ENCODE assay signal across 30 mouse cellular contexts in the genomic region with DNA sequence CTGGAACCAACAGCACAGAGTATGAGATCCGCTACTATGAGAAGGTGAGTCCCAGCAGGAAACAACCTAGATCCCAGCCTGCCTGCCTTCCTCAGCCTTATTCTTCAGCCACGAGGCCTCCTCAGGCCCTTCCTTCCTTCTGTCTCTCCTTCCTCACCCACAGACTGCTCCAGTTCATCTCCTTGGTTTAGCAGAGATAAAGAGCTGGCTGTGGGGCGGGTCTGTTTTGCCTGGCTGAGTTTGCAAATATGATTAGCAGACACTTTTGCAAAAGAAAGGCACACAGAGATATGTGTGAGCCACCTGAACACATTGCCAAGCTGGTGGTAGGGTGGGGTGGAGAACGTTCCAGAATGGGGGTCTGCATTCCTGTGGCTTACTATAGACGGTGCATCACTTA. TPM values are rescaled to one million over a fixed set of nuclear protein-coding genes. Genes with fewer than 3 reads are reported as not detected.
DNase-seq lines count a peak whose midpoint lies in the region; ATAC-seq and TF ChIP-seq lines count a peak whose summit lies in the region.
"Had no signal": no experiment of that assay in that cellular context is flagged by ENCODE, and none has a peak within 500 bp of the region (broad histone marks: within the 10 kb centered on the region; RNA-seq: fewer than 3 reads in every experiment).

No protein-coding gene starts in this region.

- ATAC-seq in hindbrain, embryonic 13.5 days (ENCODE audit: low FRiP score): no peak
- ATAC-seq in hindbrain, embryonic 16.5 days: no peak
- 0 out of 2 replicates have a peak, but pooled peaks have one; percentile 11 for ATAC-seq in liver, embryonic 16.5 days (ENCODE audit: low read depth)
- ATAC-seq: CD4-positive, CD25-positive, alpha-beta regulatory T cell, adult 4 months; Patski had no signal

- no peaks in the 10 kb centered on the region for H3K9me3 ChIP-seq in hindbrain, embryonic 13.5 days
- no peaks in the 10 kb centered on the region for H3K9me3 ChIP-seq in hindbrain, embryonic 16.5 days (ENCODE audit: control insufficient read depth, low read length)
- H3K9me3 ChIP-seq in E14TG2a.4 (ENCODE audit: low read length): no peaks in the 10 kb centered on the region
- H3K9me3 ChIP-seq in liver, embryonic 16.5 days (replicated peaks; ENCODE audit: control insufficient read depth, low read length): no peaks in the 10 kb centered on the region
- H3K9me3 ChIP-seq: embryonic facial prominence, embryonic 13.5 days; forebrain, embryonic 12.5 days; heart, embryonic 10.5 days; heart, embryonic 15.5 days; hindbrain, embryonic 15.5 days; limb, embryonic 13.5 days; liver, embryonic 15.5 days; megakaryocyte, embryonic 14.5 days had no signal

- no peak overlapping the region for H3K27ac ChIP-seq in hindbrain, embryonic 13.5 days
- H3K27ac ChIP-seq in hindbrain, embryonic 16.5 days (ENCODE audit: low read depth, low read length): no peak overlapping the region
- H3K27ac ChIP-seq in liver, embryonic 16.5 days (ENCODE audit: low read length): no peak overlapping the region
- H3K27ac ChIP-seq: embryonic facial prominence, embryonic 13.5 days; forebrain, embryonic 12.5 days; heart, embryonic 10.5 days; heart, embryonic 15.5 days; hindbrain, embryonic 15.5 days; limb, embryonic 13.5 days; liver, embryonic 15.5 days had no signal

- no peaks in the 10 kb centered on the region for H3K36me3 ChIP-seq in hindbrain, embryonic 13.5 days
- H3K36me3 ChIP-seq in hindbrain, embryonic 16.5 days (ENCODE audit: control insufficient read depth, insufficient read depth, low read length): no peaks in the 10 kb centered on the region
- no peaks in the 10 kb centered on the region for H3K36me3 ChIP-seq in E14TG2a.4 (ENCODE audit: insufficient read depth, low read length)
- no peaks in the 10 kb centered on the region for H3K36me3 ChIP-seq in liver, embryonic 16.5 days (ENCODE audit: control insufficient read depth, insufficient read depth)
- H3K36me3 ChIP-seq: embryonic facial prominence, embryonic 13.5 days; forebrain, embryonic 12.5 days; heart, embryonic 10.5 days; heart, embryonic 15.5 days; hindbrain, embryonic 15.5 days; limb, embryonic 13.5 days; liver, embryonic 15.5 days had no signal

- TF ChIP-seq CTCF in E14TG2a.4 (conservative IDR thresholded peaks at IDR 0.05; ENCODE audit: low read length): no peak

- H3K27me3 ChIP-seq in hindbrain, embryonic 13.5 days: peaks cover 22% of the 10 kb centered on the region
- H3K27me3 ChIP-seq in hindbrain, embryonic 16.5 days (replicated peaks; ENCODE audit: control insufficient read depth, insufficient read depth, low read length): peaks cover 10% of the 10 kb centered on the region; the same call in 1 of the 2 replicates
- H3K27me3 ChIP-seq in E14TG2a.4 (ENCODE audit: insufficient read depth, low read length): peaks cover 51% of the 10 kb centered on the region
- H3K27me3 ChIP-seq in liver, embryonic 16.5 days (ENCODE audit: control insufficient read depth, insufficient read depth, low read depth, low read length): peaks cover 22% of the 10 kb centered on the region

- H3K4me1 ChIP-seq in hindbrain, embryonic 13.5 days (replicated peaks): peaks cover 27% of the 10 kb centered on the region
- peaks cover 8% of the 10 kb centered on the region for H3K4me1 ChIP-seq in hindbrain, embryonic 16.5 days (ENCODE audit: control insufficient read depth, insufficient read depth, low read depth, low read length)
- peaks cover 56% of the 10 kb centered on the region for H3K4me1 ChIP-seq in E14TG2a.4 (replicated peaks; ENCODE audit: low read depth, low read length)
- H3K4me1 ChIP-seq in liver, embryonic 16.5 days (ENCODE audit: control insufficient read depth, low read depth, low read length): peaks cover 3% of the 10 kb centered on the region

- WGBS in hindbrain, embryonic 13.5 days: 66% methylated on average over 5 of the region's 5 CpGs
- 67% methylated on average over 5 of the region's 5 CpGs for WGBS in hindbrain, embryonic 16.5 days
- WGBS in liver, embryonic 16.5 days (ENCODE audit: insufficient replicate concordance): 26% methylated on average over 5 of the region's 5 CpGs

- DNase-seq in MEL-GATA-1-ER (ENCODE audit: extremely low read depth, low read depth) (peak; percentile 33), MN1 (ENCODE audit: low spot score) (no peak)
- no peak for DNase-seq in thymus, postnatal 36 days
- DNase-seq: adrenal gland, postnatal 10 days; cerebellum, adult 11-12 months; cerebellum, postnatal 10 days; gastrocnemius, postnatal 25 days; heart, adult 11 months; kidney, adult 2 months; kidney, postnatal 4 days; lung, postnatal 36 days; retina, postnatal 1 day; right cerebral cortex, postnatal 14 days had no signal

- H3K4me3 ChIP-seq in hindbrain, embryonic 13.5 days: no peak overlapping the region
- no peak overlapping the region for H3K4me3 ChIP-seq in hindbrain, embryonic 16.5 days (ENCODE audit: low read length)
- H3K4me3 ChIP-seq in E14TG2a.4 (replicated peaks; ENCODE audit: low read length): peak overlapping the region; percentile 58
- H3K4me3 ChIP-seq in liver, embryonic 16.5 days (ENCODE audit: low read depth, low read length): no peak overlapping the region
- H3K4me3 ChIP-seq: embryonic facial prominence, embryonic 13.5 days; forebrain, embryonic 12.5 days; heart, embryonic 10.5 days; heart, embryonic 15.5 days; hindbrain, embryonic 15.5 days; limb, embryonic 13.5 days; liver, embryonic 15.5 days; megakaryocyte, embryonic 14.5 days had no signal

- H3K4me2 ChIP-seq in hindbrain, embryonic 13.5 days: no peak overlapping the region
- H3K4me2 ChIP-seq in hindbrain, embryonic 16.5 days (ENCODE audit: low read length): no peak overlapping the region
- no peak overlapping the region for H3K4me2 ChIP-seq in liver, embryonic 16.5 days (ENCODE audit: low read depth, low read length)
- H3K4me2 ChIP-seq: embryonic facial prominence, embryonic 13.5 days; forebrain, embryonic 12.5 days; heart, embryonic 15.5 days; hindbrain, embryonic 15.5 days; limb, embryonic 13.5 days; liver, embryonic 15.5 days had no signal

- peak overlapping the region; percentile 29 for H3K9ac ChIP-seq in hindbrain, embryonic 13.5 days
- no peak overlapping the region for H3K9ac ChIP-seq in hindbrain, embryonic 16.5 days (ENCODE audit: low read depth, low read length)
- H3K9ac ChIP-seq in liver, embryonic 16.5 days (ENCODE audit: low read depth, low read length): no peak overlapping the region
- H3K9ac ChIP-seq: embryonic facial prominence, embryonic 13.5 days; heart, embryonic 15.5 days; hindbrain, embryonic 15.5 days; limb, embryonic 13.5 days; liver, embryonic 15.5 days had no signal

RNA-seq across cellular contexts. Expression of gene Epha10, which starts 19.2 kb away (rescaled TPM):
- 5.4 and 6.2 TPM in 2 replicates for polyA plus RNA-seq in hindbrain, embryonic 13.5 days (2015; fragmentation: Nextera tagmentation; extraction: Ambion mirVana)
- 10.9 and 12.3 TPM in 2 replicates for polyA plus RNA-seq in hindbrain, embryonic 16.5 days (2015; fragmentation: Nextera tagmentation; extraction: Ambion mirVana)
- polyA plus RNA-seq in liver, embryonic 16.5 days (2015; fragmentation: Nextera tagmentation; extraction: Ambion mirVana): 0.02 TPM in 1 of 2 replicates, not detected in the other
- polyA plus RNA-seq: CD4-positive, CD25-positive, alpha-beta regulatory T cell, adult 4 months; heart, embryonic 15.5 days; kidney, adult 2 months; liver, embryonic 15.5 days; lung, embryonic 16.5 days; Patski; small intestine, adult 2 months; urinary bladder, adult 2 months had no signal

RNA-seq across cellular contexts. Expression of gene 9930104L06Rik, which starts 36.9 kb away (rescaled TPM):
- 13.1 and 15.9 TPM in 2 replicates for polyA plus RNA-seq in hindbrain, embryonic 13.5 days (2015; fragmentation: Nextera tagmentation; extraction: Ambion mirVana)
- polyA plus RNA-seq in hindbrain, embryonic 16.5 days (2015; fragmentation: Nextera tagmentation; extraction: Ambion mirVana): 13.2 and 16.5 TPM in 2 replicates
- 4.3 TPM in 2 replicates for polyA plus RNA-seq in liver, embryonic 16.5 days (2015; fragmentation: Nextera tagmentation; extraction: Ambion mirVana)

RNA-seq across cellular contexts. Expression of gene Maneal, which starts 37.9 kb away (rescaled TPM):
- polyA plus RNA-seq in hindbrain, embryonic 13.5 days (2015; fragmentation: Nextera tagmentation; extraction: Ambion mirVana): 8.1 and 8.8 TPM in 2 replicates
- polyA plus RNA-seq in hindbrain, embryonic 16.5 days (2015; fragmentation: Nextera tagmentation; extraction: Ambion mirVana): 10.5 and 10.6 TPM in 2 replicates
- polyA plus RNA-seq in liver, embryonic 16.5 days (2015; fragmentation: Nextera tagmentation; extraction: Ambion mirVana): 0.02 TPM in 1 of 2 replicates, not detected in the other
- polyA plus RNA-seq: heart, embryonic 15.5 days; Patski had no signal

RNA-seq across cellular contexts. Expression of gene Cdca8, which starts 39.2 kb away (rescaled TPM):
- polyA plus RNA-seq in hindbrain, embryonic 13.5 days (2015; fragmentation: Nextera tagmentation; extraction: Ambion mirVana): 37.2 and 44.6 TPM in 2 replicates
- 32.2 and 37.2 TPM in 2 replicates for polyA plus RNA-seq in hindbrain, embryonic 16.5 days (2015; fragmentation: Nextera tagmentation; extraction: Ambion mirVana)
- 112 and 118 TPM in 2 replicates for polyA plus RNA-seq in liver, embryonic 16.5 days (2015; fragmentation: Nextera tagmentation; extraction: Ambion mirVana)

RNA-seq across cellular contexts. Expression of gene 1110065P20Rik, which starts 48.9 kb away (rescaled TPM):
- polyA plus RNA-seq in hindbrain, embryonic 13.5 days (2015; fragmentation: Nextera tagmentation; extraction: Ambion mirVana): 77.8 and 84.4 TPM in 2 replicates
- polyA plus RNA-seq in hindbrain, embryonic 16.5 days (2015; fragmentation: Nextera tagmentation; extraction: Ambion mirVana): 92.7 and 102 TPM in 2 replicates
- 8.3 and 11.1 TPM in 2 replicates for polyA plus RNA-seq in liver, embryonic 16.5 days (2015; fragmentation: Nextera tagmentation; extraction: Ambion mirVana)
